Mouse (Mus musculus): Measurements from ENCODE around the gene Brca2.

DNA sequence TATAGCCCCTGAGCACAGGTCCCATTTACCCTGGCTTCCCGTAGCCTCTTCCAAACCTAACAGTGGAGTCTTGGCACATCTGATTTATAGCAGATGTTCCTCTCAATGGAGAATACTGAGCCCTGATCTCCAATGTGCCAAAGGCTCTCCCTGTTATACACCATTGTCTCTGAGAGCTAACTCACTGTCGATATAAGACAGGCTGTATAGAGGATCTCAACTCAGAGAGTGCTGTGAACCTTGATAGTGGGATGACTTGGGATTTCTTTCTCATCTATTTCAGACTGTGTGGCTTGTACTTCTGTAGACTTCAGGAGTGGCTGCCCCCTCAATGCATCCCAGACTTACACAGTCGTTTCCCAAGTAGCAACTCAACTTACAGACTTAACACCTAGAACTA lies 32.1 kb upstream of the Brca2 start:
- TF ChIP-seq CTCF (IDR thresholded peaks at IDR 0.05; ENCODE audit: control insufficient read depth, insufficient read depth, low read length) (no peak), POLR2A (IDR thresholded peaks at IDR 0.05; ENCODE audit: borderline replicate concordance, control insufficient read depth, low read depth, low read length) (no peak)
